Mouse (Mus musculus) forebrain, embryonic 14.5 days (tissue): ENCODE data around the gene Lrrc72. TPM values are rescaled to one million over a fixed set of nuclear protein-coding genes. Genes with fewer than 3 reads are reported as not detected.

Experiments used
- ATAC-seq: fragments of 200-750 bp; cut with Nextera tagmentation; 2 replicates; pipeline ENCODE4 v1.8.0; 2017; ENCODE audit warnings: mild to moderate bottlenecking, moderate library complexity
- DNase-seq: peaks from one replicate; pipeline ENCODE4 v3.0.0-alpha.2; 2015; ENCODE audit warnings: low spot score
- H3K27ac ChIP-seq: fragments of 300-500 bp; sonication (generic); 2 replicates; pipeline ENCODE4 v1.5.1; 2014; ENCODE audit warnings: low read depth, mild to moderate bottlenecking, control low read depth, low read length, moderate library complexity
- H3K27me3 ChIP-seq: fragments of 300-500 bp; sonication (generic); replicated peaks from 2 replicates; pipeline ENCODE4 v1.6.1; 2014; ENCODE audit warnings: low read length, control low read depth, mixed read lengths; ENCODE audit not compliant: control insufficient read depth, insufficient read depth
- H3K36me3 ChIP-seq: fragments of 300-500 bp; sonication (generic); 2 replicates; pipeline ENCODE4 v1.6.1; 2014; ENCODE audit warnings: low read length, control low read depth; ENCODE audit not compliant: control insufficient read depth, insufficient read depth
- H3K4me1 ChIP-seq: fragments of 300-500 bp; sonication (generic); 2 replicates; pipeline ENCODE4 v1.6.1; 2014; ENCODE audit warnings: antibody characterized with exemption, low read length, control low read depth; ENCODE audit not compliant: control insufficient read depth, insufficient read depth
- H3K4me2 ChIP-seq: fragments of 300-500 bp; sonication (generic); 2 replicates; pipeline ENCODE4 v1.6.1; 2014; ENCODE audit warnings: mild to moderate bottlenecking, control low read depth, low read length
- H3K4me3 ChIP-seq: fragments of 300-500 bp; sonication (generic); 2 replicates; pipeline ENCODE4 v1.5.1; 2014; ENCODE audit warnings: low read depth, low read length, control low read depth
- H3K9ac ChIP-seq: fragments of 300-500 bp; sonication (generic); 2 replicates; pipeline ENCODE4 v1.6.1; 2014; ENCODE audit warnings: mild to moderate bottlenecking, low read length, control low read depth, moderate library complexity
- H3K9me3 ChIP-seq: fragments of 300-500 bp; sonication (generic); replicated peaks from 2 replicates; pipeline ENCODE4 v1.6.1; 2016; ENCODE audit warnings: low read length, control low read depth, mixed read lengths; ENCODE audit not compliant: control insufficient read depth
- whole genome bisulfite sequencing: fragments of 180-500 bp; shearing (Covaris S2); extraction: QIAGEN DNeasy Blood & Tissue Kit; methylation state at CpG from one replicate; pipeline ENCODE4 v1.1.7; 2014; 5-methylcytosine and 5-hydroxymethylcytosine counted together
- polyA plus RNA-seq: library from polyadenylated mRNA; unstranded; fragments of >200 nt; fragmentation: Nextera tagmentation; extraction: Ambion mirVana; gene quantifications from 2 replicates; pipeline ENCODE4 v1.2.1, GENCODE M21; 2014

Gene Lrrc72
- polyA plus RNA-seq: not detected in 2 replicates

- WGBS: 96% methylated on average over 9 of the region's 9 CpGs
- Histone ChIP-seq H3K36me3 (no peaks in the 10 kb centered on the region), H3K9me3 (no peaks in the 10 kb centered on the region), H3K4me2 (no peak within 1 kb of the TSS), H3K4me1 (no peaks in the 10 kb centered on the region), H3K9ac (no peak within 1 kb of the TSS), H3K27ac (no peak within 1 kb of the TSS), H3K27me3 (no peaks in the 10 kb centered on the region), H3K4me3 (no peak within 1 kb of the TSS)
- DNase-seq: no peak
- no peak for ATAC-seq
Measured at GRCm38 (mm10) chr12:36253298-36253697, at the start of gene Lrrc72. Gene Lrrc72, minus strand, starts transcription at chr12:36253398.

- Histone ChIP-seq H3K4me2 (peak overlapping the region; percentile 23; the same call in 1 of the 2 replicates), H3K36me3 (no peaks in the 10 kb centered on the region), H3K9me3 (no peaks in the 10 kb centered on the region), H3K4me3 (no peak overlapping the region), H3K27me3 (no peaks in the 10 kb centered on the region), H3K9ac (no peak overlapping the region), H3K4me1 (no peaks in the 10 kb centered on the region), H3K27ac (no peak overlapping the region)
- WGBS: 46% methylated on average over 12 of the region's 12 CpGs
- DNase-seq (peak; percentile 67), ATAC-seq (peak; percentile 87)
Measured at GRCm38 (mm10) chr12:36302326-36302725, 49.1 kb upstream of the Lrrc72 start.

GRCm38 (mm10) chr12:36291346-36291745 lies 38.1 kb upstream of the Lrrc72 start:
- H3K4me3 ChIP-seq: no peak overlapping the region
- H3K27me3 ChIP-seq: no peaks in the 10 kb centered on the region
- ATAC-seq (no peak), DNase-seq (no peak)
- no peaks in the 10 kb centered on the region for H3K4me1 ChIP-seq
- 80% methylated on average over 6 of the region's 6 CpGs for WGBS
- no peak overlapping the region for H3K9ac ChIP-seq
- H3K9me3 ChIP-seq: no peaks in the 10 kb centered on the region
- no peak overlapping the region for H3K27ac ChIP-seq
- no peaks in the 10 kb centered on the region for H3K36me3 ChIP-seq
- no peak overlapping the region for H3K4me2 ChIP-seq

- Histone ChIP-seq H3K4me1 (no peaks in the 10 kb centered on the region), H3K4me3 (no peak overlapping the region), H3K4me2 (no peak overlapping the region), H3K9me3 (no peaks in the 10 kb centered on the region), H3K27me3 (no peaks in the 10 kb centered on the region), H3K9ac (no peak overlapping the region), H3K27ac (no peak overlapping the region), H3K36me3 (no peaks in the 10 kb centered on the region)
- ATAC-seq (no peak), DNase-seq (no peak)
- WGBS: 84% methylated on average over 4 of the region's 4 CpGs
Measured at GRCm38 (mm10) chr12:36290465-36290864, 37.3 kb upstream of the Lrrc72 start.

- no peaks in the 10 kb centered on the region for H3K36me3 ChIP-seq
- H3K27ac ChIP-seq: no peak overlapping the region
- no peak overlapping the region for H3K4me2 ChIP-seq
- no peaks in the 10 kb centered on the region for H3K9me3 ChIP-seq
- no peaks in the 10 kb centered on the region for H3K4me1 ChIP-seq
- DNase-seq: no peak
- H3K27me3 ChIP-seq: no peaks in the 10 kb centered on the region
- ATAC-seq: no peak
- no peak overlapping the region for H3K9ac ChIP-seq
- 84% methylated on average over 8 of the region's 8 CpGs for WGBS
- no peak overlapping the region for H3K4me3 ChIP-seq
Measured at GRCm38 (mm10) chr12:36289634-36290033, 36.4 kb upstream of the Lrrc72 start.

- Histone ChIP-seq H3K27me3 (no peaks in the 10 kb centered on the region), H3K9ac (no peak overlapping the region), H3K27ac (no peak overlapping the region), H3K36me3 (no peaks in the 10 kb centered on the region), H3K4me3 (no peak overlapping the region), H3K9me3 (no peaks in the 10 kb centered on the region), H3K4me2 (no peak overlapping the region), H3K4me1 (0 out of 2 replicates have a peak, but pooled peaks cover 2% of the 10 kb centered on the region)
- DNase-seq (peak; percentile 41), ATAC-seq (peak; percentile 46; the same call in 1 of the 2 replicates)
- 76% methylated on average over 3 of the region's 3 CpGs for WGBS
Measured at GRCm38 (mm10) chr12:36274823-36275222, 21.6 kb upstream of the Lrrc72 start.

- Histone ChIP-seq H3K9me3 (no peaks in the 10 kb centered on the region), H3K27ac (no peak overlapping the region), H3K4me3 (no peak overlapping the region), H3K27me3 (no peaks in the 10 kb centered on the region), H3K36me3 (no peaks in the 10 kb centered on the region), H3K9ac (no peak overlapping the region), H3K4me1 (no peaks in the 10 kb centered on the region), H3K4me2 (no peak overlapping the region)
- no peak for ATAC-seq
- DNase-seq: no peak
- 93% methylated on average over 8 of the region's 8 CpGs for WGBS
Measured at GRCm38 (mm10) chr12:36267670-36268246, 14.6 kb upstream of the Lrrc72 start.

- H3K4me1 ChIP-seq: no peaks in the 10 kb centered on the region
- H3K27me3 ChIP-seq: no peaks in the 10 kb centered on the region
- H3K36me3 ChIP-seq: no peaks in the 10 kb centered on the region
- H3K9ac ChIP-seq: no peak overlapping the region
- H3K4me2 ChIP-seq: no peak overlapping the region
- no peak overlapping the region for H3K4me3 ChIP-seq
- 77% methylated on average over 11 of the region's 11 CpGs for WGBS
- peak; percentile 40 for DNase-seq
- H3K9me3 ChIP-seq: no peaks in the 10 kb centered on the region
- no peak overlapping the region for H3K27ac ChIP-seq
- ATAC-seq: no peak
Measured at GRCm38 (mm10) chr12:36262116-36262721, 9.0 kb upstream of the Lrrc72 start.

- WGBS: 32% methylated on average over 5 of the region's 5 CpGs
- DNase-seq: peak; percentile 14
Measured at GRCm38 (mm10) chr12:36255413-36255812, 2.2 kb upstream of the Lrrc72 start.

More at GRCm38 (mm10) chr12:36255413-36255812, 2.2 kb upstream of the Lrrc72 start:
- H3K27ac ChIP-seq: no peak overlapping the region
- H3K9ac ChIP-seq: no peak overlapping the region
- H3K4me1 ChIP-seq: no peaks in the 10 kb centered on the region
- H3K9me3 ChIP-seq: no peaks in the 10 kb centered on the region
- no peak for ATAC-seq
- H3K4me2 ChIP-seq: no peak overlapping the region
- no peak overlapping the region for H3K4me3 ChIP-seq
- H3K27me3 ChIP-seq: no peaks in the 10 kb centered on the region
- no peaks in the 10 kb centered on the region for H3K36me3 ChIP-seq
